In the genomic region with DNA sequence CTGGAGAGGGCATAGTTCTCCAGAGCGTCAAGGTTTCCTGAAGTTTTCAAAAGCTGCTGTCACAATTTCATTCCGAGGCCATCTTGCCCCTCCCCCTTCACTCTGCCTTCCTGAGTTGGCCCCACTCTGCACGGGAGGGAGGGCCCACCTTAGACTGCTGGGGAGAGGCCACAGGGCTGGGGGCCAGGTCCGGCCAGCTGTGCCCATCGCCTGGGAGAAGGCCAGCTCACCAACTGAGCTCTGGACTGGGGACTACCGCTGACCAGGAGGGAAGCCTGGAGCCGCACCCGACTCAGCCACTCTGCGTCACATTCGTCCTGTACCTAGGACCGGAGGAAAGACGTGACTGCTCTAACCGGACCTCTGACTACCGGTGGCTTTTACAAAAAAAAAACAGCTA, we compare ENCODE assay signal across 1 mouse cellular context.
TF ChIP-seq lines count a peak whose summit lies in the region.

No protein-coding gene starts in this region.

TF ChIP-seq in ES-E14, 5 proteins besides CTCF, POLR2A, EP300 and RAD21:
- no peak for TF ChIP-seq ZC3H11A (IDR thresholded peaks at IDR 0.05; ENCODE audit: borderline replicate concordance, low read depth, low read length)
- TF ChIP-seq MAFK (IDR thresholded peaks at IDR 0.05; ENCODE audit: insufficient read depth, low read depth, low read length) = no peak
- 0 out of 2 replicates have a peak, but pooled peaks have one; percentile 57 for TF ChIP-seq ZNF384 (IDR thresholded peaks at IDR 0.05; ENCODE audit: low read depth, low read length)
- TF ChIP-seq HCFC1 (IDR thresholded peaks at IDR 0.05; ENCODE audit: borderline replicate concordance, insufficient read depth, low read length) = no peak
- no peak for TF ChIP-seq CHD2 (IDR thresholded peaks at IDR 0.05; ENCODE audit: low read depth, low read length)
